Mouse (Mus musculus) forebrain, postnatal 0 days (tissue): Measurements from ENCODE around the gene Heca. TPM values are rescaled to one million over a fixed set of nuclear protein-coding genes. Genes with fewer than 3 reads are reported as not detected.

Experiments
- polyA plus RNA-seq: library from polyadenylated mRNA; unstranded; fragments of >200 nt; fragmentation: Nextera tagmentation; extraction: Ambion mirVana; gene quantifications from 2 replicates; pipeline ENCODE4 v1.2.1, GENCODE M21; 2015
- total RNA-seq: library from RNA; depleted of rRNA; stranded (reverse); fragments of >200 nt; gene quantifications from 2 replicates; pipeline ENCODE4 v1.2.3, GENCODE M21; 2014; rRNA removed

The Heca gene
- total and polyA plus RNA-seq, 2 experiments from 2014 or later, result 4.2 to 43.5 TPM

Other genes with a start within 250 kb of the Heca start
- gene Cited2, start 224.8 kb downstream of the Heca start, total RNA-seq, result 66.1 and 82.8 TPM in 2 replicates
- gene Cited2, start 224.8 kb downstream of the Heca start, polyA plus RNA-seq, result 51.6 and 57.7 TPM in 2 replicates
- 0.31 and 0.62 TPM in 2 replicates for gene Txlnb, start 151.8 kb downstream of the Heca start, total RNA-seq
- gene Txlnb, start 151.8 kb downstream of the Heca start, polyA plus RNA-seq, result 0.28 and 0.53 TPM in 2 replicates
- 39.1 and 95.3 TPM in 2 replicates for gene Abracl, start 75.2 kb upstream of the Heca start, total RNA-seq
- 71.2 and 132 TPM in 2 replicates for gene Abracl, start 75.2 kb upstream of the Heca start, polyA plus RNA-seq
- gene Reps1, start 107.8 kb upstream of the Heca start, total RNA-seq, result 52.9 and 64.3 TPM in 2 replicates
- 13.3 and 13.9 TPM in 2 replicates for gene Reps1, start 107.8 kb upstream of the Heca start, polyA plus RNA-seq